Mouse (Mus musculus): Measurements from ENCODE around the gene Impg1. TPM values are rescaled to one million over a fixed set of nuclear protein-coding genes. Genes with fewer than 3 reads are reported as not detected.
"Not testable (repeated sequence)": the region's sequence is repeated elsewhere in the genome, so short reads cannot be mapped to it uniquely, and the experiment has no call there.

Gene Impg1
- total RNA-seq, 2 experiments from 2014 or later: not detected

DNA sequence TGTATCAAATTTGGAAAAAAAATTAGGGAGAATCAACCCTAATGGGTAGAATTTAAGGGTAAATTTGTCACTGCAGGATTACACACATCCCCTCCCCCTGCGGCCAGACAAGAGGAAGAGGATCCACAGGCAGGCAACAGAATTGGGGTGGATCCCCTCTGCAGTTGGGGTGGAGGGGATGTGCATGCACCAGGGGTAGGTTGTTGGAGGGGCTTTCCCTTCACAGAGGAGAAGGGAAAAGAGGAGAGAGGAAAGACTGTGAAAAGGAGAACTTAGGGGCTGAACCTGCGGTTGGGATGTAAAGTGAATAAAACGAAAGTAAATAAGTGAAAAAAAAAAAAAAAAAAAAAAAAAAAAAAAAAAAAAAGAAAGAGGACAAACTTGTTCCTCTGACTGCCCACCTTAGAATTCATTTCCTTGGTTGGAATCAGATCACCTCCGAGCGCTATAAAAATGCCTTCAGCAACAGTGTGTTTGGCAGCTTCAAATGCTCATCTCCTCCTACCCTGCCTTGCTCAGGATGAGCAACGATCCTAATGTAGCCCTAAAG is 120.8 kb downstream of the Impg1 start:
- DNase-seq: no peak

DNA sequence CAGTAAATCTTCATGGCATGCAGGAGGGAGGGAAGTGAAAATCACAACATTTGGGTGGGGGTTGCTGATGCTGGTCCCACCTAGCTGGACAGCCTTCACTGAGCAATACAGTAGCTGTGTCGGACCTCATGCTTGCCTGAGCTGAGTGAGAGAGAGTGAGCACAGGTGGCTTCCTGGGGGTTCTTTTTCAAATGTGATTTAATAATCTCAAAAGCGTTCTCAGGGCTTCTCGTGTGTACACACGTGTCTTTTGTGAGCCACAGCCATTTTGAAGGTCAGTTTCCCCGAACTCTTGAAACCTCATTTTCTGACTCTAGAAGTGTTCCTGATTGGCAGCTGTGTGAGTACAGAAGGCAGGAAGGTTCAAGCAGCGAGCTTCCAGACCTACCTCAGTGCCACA is 122.8 kb downstream of the Impg1 start:
- DNase-seq: no peak

DNA sequence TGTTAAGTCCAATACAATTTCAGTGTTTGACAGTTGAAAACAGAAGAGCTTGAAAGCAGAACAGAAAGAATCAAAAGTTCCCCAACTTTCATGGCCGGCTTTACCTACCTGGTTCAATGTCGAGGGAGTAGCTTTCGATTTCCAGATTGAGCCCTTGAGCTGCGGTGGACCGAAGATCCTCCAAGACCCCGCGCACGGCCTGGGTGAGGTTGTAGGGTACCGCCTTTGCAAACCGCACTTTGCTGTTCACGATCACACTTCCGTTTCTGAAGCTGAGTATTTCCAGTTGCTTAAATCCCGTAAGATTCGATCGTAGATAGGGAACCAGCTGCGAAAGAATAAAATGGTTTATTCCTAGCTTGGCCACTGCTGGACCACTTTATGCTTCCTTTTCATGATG is 123.5 kb downstream of the Impg1 start:
- no peak for DNase-seq

DNA sequence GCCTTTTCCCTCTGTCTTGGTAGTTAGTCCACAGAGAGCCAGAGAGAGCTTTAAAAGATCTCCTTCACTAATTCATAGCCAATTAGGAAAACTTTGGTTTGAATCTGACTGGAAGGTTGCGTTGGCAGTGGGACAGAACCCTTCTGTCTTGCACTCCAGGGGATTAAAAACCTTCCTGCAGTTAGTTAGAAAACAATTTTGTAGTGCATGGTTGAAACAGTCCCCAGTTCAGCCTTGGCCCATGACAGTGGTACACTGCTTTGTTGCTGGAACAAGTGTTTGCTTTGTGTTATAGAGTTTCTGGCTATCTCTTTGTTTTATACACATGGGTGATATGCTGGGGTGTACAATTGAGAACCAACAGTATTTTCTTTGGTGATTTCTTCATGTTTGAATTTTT is 124.4 kb downstream of the Impg1 start:
- no peak for DNase-seq

DNA sequence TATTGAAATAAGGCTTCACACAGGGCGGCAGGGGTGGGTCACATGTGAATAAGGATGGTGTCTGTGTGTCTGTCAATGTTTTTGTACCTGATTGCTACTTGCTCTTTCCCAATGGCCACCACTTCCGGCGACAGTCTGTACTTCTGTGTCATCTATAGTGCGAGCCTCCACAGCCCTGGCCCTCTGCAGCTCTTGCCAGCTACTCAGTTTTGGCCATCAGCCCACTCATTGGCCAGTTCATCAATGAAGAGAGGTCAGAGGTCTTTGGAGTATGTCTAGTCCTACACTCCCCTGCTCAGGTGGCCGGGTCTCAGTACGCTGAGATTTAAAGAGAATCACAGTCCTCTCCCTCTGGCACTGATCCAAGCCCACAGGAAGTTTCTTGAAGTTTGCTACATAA is 127.3 kb downstream of the Impg1 start:
- DNase-seq: no peak

DNA sequence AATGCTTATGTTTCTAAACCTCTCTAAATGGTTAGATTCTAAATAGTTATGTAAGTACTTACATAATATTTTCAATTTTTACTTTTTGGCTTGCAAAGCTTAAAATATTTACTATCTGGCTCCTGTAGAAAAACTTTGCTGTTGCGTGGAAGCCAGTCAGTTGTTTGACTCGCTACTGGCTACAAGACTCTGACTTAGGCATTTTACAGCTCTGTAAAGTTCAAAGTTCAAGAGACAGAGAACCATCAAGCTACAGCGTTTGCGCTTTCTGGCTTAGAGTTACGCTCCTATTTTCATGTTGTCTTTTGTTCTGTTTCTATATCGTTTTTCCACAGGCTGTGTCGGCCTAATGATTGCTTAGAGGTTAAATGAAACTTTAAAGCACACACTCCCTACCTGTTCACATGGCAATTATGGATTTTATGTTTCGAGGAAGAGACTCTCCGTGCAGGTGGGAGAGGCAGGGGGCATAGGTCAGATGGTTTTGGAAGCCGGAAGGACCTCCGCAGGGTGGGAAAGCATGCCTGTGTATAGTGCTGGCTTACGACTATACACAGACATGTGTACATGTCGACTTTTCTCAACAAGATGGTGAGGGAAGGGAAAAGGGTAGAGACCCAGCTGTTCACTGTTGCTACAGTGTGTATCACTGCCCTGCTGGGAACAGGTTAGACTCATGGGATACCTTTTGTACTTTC is 129.5 kb downstream of the Impg1 start:
- no peak for DNase-seq

DNA sequence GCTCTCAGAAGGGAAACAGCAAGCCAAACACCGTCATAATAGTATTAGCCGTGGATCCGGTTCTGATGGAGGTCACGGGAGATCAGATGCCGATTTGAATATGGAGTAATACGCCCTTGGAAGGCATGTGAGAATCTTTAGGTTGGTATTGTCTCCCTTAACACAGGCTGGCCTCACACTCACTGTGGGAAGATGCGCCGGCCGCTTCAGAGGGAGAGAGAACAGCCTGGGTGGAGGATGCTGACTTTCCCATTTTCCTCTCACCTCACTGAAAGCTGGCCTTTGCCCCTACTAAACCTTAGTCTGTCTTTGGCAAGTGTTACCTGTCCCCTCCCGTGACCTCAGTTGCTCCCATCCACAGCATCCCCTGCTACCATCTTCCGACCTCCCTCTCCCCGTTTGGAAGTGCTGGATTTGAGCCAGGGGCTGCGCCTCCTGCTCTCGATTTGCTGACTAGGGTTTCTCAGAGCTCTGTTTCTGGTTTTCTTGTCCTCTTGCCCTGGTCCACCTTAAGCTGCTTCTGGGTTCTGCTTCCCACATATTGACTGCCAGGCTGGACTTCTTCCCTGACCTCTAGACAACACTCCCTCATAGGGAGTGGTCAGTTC is 131.2 kb downstream of the Impg1 start:
- DNase-seq: peak; percentile 15

DNA sequence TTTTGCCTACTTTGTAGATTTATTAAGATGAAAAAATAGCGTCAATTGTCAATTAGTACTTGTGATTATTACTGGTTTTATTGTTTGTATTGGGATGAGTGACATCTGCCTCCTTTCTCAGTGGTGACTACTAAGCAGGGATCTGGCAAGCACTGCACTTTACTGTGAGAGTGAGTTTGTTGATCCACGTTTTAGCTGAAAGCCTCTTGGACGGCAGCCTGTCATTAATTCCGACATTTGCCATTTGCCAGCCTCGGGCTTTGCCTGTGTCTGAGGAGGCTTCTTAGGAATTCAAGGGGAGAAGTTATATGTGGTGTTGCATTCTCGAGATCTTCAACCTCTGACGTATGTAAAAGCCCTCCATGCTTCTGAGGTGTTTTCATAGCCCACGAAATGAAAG is 131.8 kb downstream of the Impg1 start:
- DNase-seq: peak; percentile 13

DNA sequence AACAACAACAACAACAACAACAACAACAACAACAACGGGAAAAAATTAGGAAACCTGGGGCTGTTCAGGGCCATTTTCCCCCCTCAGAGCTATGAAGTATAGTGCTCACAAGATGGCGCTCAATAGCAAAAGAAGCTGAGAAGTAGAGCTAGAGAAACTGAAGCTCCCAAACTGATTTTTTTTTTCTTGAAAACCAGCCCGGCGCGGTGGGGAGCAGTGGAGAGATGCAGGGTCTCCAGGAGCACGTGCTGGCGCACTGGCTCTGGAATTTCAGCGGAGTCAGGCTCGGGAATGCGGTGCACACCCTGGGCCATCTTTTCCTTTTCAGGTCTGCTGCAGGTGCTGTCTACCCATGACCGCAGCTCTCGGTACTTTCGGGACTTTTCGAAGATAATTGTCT is 133.1 kb downstream of the Impg1 start:
- DNase-seq: peak; percentile 42

DNA sequence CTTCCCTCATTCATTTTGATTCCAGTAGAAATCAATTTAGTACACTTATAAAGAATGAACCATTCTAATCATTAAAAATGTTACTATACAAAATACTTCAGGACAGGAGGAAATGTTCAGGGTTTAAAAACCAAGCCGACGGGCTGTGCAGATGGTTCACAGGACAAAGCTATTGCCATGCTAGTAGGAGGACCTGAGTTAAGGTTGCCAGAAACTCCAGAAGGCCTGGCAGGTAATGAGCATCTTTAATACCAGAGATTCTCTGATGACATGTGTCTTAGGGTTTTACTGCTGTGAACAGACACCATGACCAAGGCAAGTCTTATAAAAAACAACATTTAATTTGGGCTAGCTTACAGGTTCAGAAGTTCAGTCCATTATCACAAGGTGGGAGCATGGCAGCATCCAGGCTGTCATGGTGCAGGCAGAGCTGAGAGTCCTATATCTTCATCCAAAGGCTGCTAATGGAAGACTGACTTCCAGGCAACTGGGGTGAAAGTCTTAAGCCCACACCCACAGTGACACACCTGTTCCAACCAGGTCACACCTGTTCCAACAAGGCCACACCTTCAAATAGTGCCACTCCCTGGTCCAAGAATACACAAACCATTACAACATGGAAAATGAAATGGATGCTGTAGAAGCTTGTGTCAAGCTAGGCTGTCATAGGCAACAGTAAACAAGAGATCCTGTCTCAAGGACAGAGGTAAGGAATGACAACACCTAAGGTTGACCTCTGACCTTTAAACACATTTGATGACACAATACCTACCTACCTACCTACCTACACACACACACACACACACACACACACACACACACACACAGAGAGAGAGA is 144.0 kb downstream of the Impg1 start:
- not testable (repeated sequence) for DNase-seq

DNA sequence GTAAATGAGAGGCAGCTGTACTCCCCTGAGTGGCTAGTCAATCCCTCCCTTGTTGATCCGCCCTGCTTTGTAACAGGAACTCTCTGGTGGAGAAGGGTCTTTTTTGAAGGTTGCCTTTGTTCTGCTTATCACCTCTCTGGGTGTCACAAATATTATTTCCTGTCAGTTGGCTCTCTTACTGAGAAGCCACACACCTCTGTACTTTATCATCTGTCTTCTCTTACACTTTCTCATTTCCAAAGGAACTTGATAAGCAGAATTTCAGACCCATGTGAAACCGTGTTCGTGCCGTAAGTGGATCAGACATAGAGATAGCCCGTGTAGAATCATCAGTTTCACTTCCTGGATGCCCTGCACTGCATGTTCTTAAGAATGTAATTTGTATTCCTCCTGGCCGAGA is 147.3 kb downstream of the Impg1 start:
- no peak for DNase-seq

DNA sequence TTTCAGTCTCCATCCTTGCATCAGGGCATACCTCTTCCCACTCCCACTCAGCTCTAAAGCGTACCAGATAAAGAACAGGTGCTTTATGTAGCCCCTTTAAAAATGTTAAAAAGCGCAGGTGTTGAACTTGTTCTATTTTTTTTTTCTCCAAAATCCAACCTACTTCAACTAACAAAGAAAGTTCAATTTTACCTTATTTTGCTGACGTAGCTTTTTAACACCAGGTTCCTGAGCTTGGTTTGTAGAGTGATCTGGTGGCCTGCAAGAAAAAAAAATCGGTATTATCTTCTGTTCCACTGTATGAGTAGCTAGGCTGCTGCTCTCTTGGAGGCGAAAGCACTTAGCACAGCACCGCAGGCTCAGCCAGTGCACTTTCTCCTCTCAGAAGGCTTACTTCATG is 149.4 kb downstream of the Impg1 start:
- DNase-seq: no peak

DNA sequence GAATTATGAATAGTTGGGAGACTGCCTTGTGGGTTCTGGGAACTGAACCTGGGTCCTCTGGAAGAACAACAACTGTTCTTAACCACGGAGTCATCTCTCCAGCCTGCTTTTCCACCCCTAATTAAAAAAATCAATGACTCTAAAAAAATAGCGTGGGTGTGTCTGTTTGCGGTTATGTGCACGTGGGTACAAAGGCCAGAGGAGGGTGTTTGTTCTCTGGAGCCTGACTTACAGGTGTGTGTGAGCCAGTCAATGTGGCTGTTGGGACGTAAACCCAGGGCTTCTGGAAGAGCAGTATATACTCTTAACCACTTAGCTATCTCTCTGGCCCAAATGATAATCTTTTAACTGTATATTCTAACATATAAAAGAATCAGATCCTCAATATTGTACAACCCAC is 151.7 kb downstream of the Impg1 start:
- DNase-seq: no peak

DNA sequence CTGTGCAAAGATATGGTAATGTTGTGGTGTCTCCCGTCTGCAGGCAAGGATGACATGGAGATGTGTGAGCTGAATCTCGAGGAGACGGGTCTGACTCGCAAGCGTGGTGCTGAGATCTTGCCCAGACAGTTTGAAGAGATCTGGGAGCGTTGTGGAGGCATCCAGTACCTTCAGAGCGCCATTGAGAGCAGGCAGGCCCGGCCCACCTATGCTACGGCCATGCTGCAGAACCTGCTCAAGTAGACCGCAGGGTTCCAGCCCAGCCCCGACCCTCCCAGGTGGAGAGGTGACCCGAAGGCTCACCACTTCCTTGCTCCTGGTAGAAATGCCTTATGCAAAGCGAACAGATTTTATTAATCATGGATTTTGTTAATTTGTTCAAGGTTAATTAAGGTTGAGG is 157.7 kb downstream of the Impg1 start:
- DNase-seq: no peak

DNA sequence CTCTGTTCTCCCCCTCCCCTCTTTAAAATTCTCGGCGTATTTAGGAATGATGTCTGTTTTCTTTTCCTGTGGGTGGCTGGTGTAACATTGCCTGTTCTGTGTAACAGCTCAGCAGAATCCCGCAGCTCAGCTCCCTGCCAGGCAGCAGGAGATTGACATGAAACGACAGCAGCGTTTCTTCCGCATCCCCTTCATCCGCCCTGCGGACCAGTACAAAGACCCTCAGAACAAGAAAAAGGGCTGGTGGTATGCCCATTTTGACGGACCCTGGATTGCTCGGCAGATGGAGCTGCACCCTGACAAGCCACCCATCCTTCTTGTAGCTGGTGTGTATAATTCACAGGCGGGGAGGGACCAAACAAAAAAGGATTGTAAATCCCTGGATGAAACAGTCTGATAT is 158.4 kb downstream of the Impg1 start:
- no peak for DNase-seq

DNA sequence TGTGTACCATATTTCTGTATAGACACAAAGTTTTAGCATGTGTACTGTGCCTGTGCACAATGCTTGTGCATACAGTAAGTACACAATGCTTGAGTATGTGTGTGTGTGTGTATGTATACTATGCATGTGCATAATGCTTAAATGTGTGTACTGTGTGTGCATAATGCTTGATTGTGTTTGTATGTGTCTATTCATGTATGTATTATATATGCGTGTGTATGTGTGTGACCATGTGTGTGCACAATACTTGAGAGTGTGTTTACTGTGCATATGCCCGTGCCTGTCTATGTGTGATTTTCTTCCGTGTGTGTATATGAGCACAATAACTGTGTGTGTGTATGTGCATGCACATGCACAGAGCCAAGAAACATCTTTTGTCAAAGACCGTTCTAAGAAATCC is 158.9 kb downstream of the Impg1 start:
- DNase-seq: no peak

DNA sequence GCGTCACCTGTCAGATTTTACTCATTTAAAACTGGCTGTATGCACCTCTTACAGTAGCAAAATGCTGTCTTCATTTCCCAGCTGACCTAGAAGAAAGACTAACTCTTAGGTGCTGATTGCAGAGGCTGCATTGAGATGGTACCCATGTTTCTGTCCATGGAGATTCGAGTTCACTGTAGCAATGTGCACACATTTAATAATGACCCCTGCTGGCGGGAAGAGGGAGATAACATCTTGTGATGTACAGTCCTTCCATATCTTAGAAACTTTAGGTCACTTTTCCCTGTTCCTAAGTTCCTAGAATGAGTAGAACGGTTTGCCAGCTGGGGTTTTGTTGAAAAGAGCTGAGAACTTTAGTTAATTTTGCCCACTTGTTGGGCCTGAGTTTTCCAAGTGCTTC is 161.8 kb downstream of the Impg1 start:
- peak; percentile 23 for DNase-seq

DNA sequence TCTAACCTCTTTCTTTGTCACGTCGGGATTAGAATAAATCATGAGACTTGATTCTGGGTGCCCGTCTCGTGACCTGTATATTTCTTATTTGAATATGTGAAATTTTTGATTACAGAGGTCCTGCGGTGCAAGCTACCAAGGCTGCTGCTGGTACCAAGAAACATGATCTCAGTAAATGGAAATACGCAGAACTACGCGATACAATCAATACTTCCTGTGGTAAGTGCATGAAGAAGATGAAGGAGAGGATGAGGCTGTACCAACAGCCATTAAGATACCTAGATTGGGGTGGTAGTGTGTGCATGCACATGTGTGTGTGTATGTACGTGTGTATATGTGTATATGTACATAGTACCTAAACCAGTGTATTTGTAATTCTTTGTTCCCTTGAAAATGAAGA is 166.2 kb downstream of the Impg1 start:
- DNase-seq: no peak

DNA sequence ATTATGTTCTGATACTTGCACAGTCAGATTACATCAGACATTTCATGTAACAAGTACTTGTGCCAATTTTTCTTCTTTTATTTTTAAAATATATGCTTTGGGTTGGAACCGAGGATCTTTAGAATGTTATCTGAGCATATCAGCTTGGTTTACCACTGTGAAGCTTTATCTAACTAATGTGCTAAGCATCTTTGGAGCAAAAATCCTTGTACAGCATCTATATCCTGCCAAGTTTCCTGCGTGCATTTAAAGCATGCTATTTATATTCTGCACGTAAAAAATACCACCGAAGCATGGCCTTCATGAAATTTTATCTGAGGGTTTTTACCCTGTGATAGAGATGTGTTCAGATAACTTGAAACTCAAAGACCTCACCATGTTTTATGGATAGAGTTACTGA is 169.2 kb downstream of the Impg1 start:
- no peak for DNase-seq

DNA sequence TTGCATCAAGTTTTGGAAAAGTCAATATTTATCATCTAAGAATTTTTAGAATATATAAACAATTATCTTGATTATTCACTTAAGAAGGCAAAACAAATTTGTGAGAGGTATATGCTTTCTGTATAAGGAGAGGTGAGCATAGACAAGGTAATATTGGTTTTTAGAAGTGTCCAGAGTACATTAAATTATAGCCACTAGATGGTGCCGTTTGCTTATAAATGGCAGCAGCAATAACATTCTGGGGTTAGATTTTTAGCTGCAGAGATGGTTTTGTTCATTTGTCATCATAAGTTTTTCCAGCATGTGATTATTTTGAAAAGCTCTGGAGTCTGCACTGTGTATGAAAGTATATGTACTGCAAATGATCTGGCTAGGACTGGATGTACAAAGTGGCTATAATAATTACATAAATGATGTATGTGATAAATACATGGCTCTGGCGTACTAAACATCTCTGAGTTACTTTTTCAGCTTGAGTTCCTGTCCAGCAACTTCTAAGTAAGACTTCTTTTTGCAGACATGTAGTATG is 172.2 kb downstream of the Impg1 start:
- DNase-seq: no peak

DNA sequence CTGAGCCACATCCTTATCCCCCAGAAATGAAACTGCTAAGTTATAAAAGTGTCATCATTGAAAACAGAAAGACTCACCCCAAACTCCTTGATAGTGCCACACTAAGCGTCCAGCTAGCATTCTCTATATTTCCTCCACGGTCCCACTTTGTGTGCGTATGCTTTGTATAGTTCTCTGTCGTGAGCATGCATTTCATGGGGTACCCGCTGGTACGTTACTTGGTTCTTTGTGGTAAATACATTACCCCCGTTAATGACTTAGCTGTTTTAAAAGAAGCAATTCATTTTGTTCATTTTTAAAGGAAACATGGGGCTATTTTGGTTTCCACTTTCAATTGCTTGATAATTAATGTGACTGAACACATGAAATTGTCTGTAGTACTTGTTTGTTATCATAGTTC is 178.4 kb downstream of the Impg1 start:
- no peak for DNase-seq

DNA sequence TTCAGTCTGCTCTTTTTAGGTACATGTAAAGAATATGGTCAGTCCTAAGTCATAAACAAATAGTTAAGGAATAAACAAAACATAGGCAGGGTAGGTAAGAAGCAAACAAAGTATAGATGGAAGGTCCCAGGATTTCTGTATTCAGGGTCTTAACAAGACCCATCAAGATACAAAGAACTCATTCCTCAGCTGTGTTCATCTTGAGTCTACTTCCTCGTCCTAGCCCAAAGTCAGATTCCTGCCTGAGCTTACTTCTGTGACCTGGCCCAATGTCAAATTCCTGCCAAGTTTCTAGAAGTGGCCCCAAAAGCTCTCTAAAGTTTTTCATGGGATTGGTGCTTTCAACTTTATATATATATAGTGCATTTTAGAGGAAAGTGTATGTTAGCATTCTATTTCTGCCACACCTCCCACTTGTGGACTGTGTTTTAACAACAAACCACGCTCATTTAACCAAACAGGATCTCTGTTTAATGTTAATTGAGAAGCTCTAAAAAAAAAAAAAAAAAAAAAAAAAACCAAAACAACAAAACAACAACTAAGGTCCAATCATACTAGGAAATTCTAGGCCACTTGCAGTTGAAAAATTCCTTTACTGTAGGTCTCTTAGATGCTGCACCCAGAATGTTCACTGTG is 180.6 kb downstream of the Impg1 start:
- no peak for DNase-seq

DNA sequence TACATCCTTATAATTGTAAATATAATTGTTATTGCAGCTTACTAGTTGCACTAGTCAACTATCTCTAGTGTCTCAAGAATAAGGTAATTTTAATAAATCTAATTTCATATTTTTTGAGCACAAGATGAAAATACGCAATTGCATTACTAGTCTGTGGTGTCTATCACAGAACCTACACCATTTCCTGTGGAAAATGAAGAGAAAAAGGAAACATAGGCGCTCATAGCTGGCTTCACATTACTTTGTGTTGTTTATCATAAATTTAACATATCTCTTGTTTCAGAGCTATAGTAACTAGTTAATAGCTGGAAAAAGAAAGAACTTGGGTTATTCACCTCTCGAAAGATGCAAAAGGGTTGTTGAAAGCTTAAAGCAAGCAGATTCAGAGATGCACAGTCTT is 182.9 kb downstream of the Impg1 start:
- DNase-seq: no peak
